Mouse (Mus musculus) kidney, postnatal 36 days (tissue): ENCODE results near the gene Pgbd5.

Experiments
- DNase-seq, 2 experiments: peaks; one replicate each; pipeline ENCODE4 v3.0.0; 2021 to 2022; ENCODE audit warnings: mixed read lengths in 2 of 2

Gene Pgbd5

GRCm38 (mm10) chr8:124340360-124341068, 98.9 kb downstream of the Pgbd5 start:
- DNase-seq, result no peak

DNA sequence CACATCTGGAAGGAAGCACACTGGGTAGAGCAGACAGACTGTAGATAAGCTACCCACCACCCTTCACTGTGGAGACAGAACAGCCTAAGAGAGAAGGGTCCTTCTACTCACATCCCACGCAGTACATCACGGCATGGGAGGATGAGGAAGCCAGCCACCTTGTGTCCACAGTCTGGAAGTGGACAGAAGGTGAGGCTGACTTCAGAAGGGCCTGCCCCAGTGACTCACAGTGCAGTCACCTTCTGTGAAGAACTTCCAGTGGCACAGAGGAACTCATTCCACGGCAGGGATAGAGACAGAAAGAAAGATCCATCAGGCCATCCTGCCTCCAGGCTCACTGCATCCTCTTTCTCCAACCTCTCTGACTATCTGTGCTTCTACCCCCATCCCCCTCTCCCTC, 99.7 kb downstream of the Pgbd5 start:
- DNase-seq, result no peak

DNA sequence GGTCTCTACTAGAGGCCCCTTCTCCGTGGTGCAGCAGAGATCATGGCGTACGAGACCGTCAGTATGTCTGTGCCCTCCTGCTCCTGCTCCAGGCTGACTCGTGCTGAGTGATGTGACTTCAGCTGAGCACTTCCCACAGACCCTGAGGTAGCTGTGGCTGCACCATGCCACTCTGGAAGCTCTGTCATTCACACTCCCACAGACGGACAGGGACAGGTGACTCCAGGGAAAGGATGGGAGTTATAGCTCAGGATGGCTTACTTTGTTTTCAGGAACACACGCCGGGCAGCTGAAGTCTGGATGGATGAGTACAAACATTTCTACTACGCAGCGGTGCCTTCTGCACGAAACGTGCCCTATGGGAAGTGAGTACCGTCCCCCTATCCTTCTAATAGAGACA, 103.2 kb downstream of the Pgbd5 start:
- no peak for DNase-seq

- DNase-seq, result no peak
Observed at GRCm38 (mm10) chr8:124331706-124332105, 107.8 kb downstream of the Pgbd5 start.

DNA sequence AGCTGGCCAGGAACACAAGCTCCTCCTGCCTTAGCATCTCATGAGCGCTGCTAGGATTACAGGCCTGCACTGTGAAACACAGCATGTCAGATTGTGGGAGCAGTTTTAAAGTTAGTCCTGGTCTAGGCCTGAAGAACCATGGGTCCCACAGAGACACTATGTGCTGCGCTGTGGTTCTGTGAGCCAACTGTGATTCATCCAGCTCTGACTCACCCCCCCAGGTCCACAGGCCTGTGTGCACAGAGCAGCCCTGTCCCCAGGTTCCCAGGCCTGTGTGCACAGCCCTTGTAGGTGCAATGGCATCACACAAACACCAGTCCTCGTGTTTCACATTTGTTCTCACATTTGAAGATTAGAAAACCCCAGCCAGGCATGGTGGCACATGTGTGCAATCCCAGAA, 108.4 kb downstream of the Pgbd5 start:
- DNase-seq, result no peak

DNA sequence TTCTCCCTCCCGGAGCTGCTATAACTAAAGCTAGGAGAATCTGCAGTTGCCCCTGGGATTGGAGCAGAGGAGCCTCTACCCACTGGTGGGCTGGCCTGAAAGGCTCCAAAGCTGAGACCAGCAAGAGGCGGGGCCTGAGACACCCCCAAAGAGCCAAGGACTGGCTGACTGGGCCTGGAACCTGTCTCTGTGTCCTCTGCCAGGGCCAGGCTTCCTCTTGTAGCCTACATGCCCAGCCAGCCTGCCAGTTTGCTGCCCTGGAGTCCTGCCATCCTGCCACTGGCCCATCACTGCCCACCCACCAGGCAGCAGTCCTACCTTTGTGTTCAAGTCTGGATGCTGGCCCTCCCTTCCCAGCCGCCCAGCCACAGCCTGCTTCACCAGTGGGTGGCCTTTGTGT, 109.0 kb downstream of the Pgbd5 start:
- no peak for DNase-seq

- no peak for DNase-seq
Observed at GRCm38 (mm10) chr8:124329690-124330089, 109.8 kb downstream of the Pgbd5 start.

DNA sequence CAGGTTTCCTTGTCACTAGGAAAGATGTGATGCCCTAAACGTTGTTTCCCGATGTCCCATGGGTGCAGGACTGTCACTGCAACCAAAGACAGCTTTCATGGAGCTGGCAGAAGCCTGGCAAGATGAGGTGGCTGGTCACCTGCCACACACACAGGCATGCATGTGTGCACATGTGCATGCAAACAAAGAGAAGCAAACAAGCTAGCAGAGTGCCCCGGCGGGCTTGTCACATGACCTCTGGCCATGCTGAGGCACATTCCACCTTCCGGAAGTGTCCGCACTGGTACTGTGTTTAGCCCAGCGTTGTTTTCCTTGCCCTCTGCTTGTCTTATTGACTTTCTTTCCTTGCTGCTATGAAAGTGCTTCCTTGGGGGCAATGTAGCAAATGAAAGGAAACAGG, 111.2 kb downstream of the Pgbd5 start:
- no peak for DNase-seq

DNA sequence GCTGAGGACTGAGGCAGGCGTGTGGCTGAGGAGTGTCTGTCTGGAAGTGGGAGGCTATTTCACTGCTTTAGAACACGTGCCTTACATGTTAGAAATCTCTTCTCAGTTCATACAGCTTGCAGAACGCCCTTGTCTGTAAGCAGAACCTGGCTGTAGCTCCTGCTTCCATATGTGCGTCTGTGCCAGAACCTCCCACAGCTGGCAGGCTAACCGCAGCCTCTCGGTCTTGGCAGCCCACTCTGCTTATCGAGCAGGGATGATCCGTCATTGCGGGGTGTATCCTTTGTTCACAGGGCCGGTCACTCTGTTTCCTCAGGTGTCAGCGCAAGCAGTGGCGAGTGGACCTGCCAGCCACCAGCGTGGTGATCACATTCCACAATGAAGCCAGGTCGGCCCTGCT, 116.1 kb downstream of the Pgbd5 start:
- no peak for DNase-seq

- DNase-seq, result no peak
Observed at GRCm38 (mm10) chr8:124321227-124321840, 118.1 kb downstream of the Pgbd5 start.

- DNase-seq, result no peak
Observed at GRCm38 (mm10) chr8:124319316-124319652, 120.2 kb downstream of the Pgbd5 start.
